Mouse (Mus musculus) liver, embryonic 16.5 days (tissue): ENCODE measurements around the gene Gnai3. TPM values are rescaled to one million over a fixed set of nuclear protein-coding genes. Genes with fewer than 3 reads are reported as not detected.
A peak's percentile ranks its signal among the peaks of the same experiment; 100 is the strongest.

ENCODE experiments used
- ATAC-seq: fragments of 200-750 bp; cut with Nextera tagmentation; 2 replicates; pipeline ENCODE4 v1.8.0; 2017; ENCODE audit warnings: low read depth, mild to moderate bottlenecking, moderate number of reproducible peaks, moderate library complexity
- H3K27ac ChIP-seq: fragments of 300-500 bp; sonication (generic); 2 replicates; pipeline ENCODE4 v1.5.1; 2014; ENCODE audit warnings: mild to moderate bottlenecking, low read length
- H3K27me3 ChIP-seq: fragments of 300-500 bp; sonication (generic); 2 replicates; pipeline ENCODE4 v1.6.1; 2014; ENCODE audit warnings: low read depth, low read length, mixed read lengths; ENCODE audit not compliant: control insufficient read depth, insufficient read depth
- H3K36me3 ChIP-seq: fragments of 300-500 bp; sonication (generic); 2 replicates; pipeline ENCODE4 v1.6.1; 2014; ENCODE audit warnings: mild to moderate bottlenecking; ENCODE audit not compliant: control insufficient read depth, insufficient read depth
- H3K4me1 ChIP-seq: fragments of 300-500 bp; sonication (generic); 2 replicates; pipeline ENCODE4 v1.6.1; 2014; ENCODE audit warnings: low read depth, low read length, mixed read lengths; ENCODE audit not compliant: control insufficient read depth
- H3K4me2 ChIP-seq: fragments of 300-500 bp; sonication (generic); 2 replicates; pipeline ENCODE4 v1.6.1; 2014; ENCODE audit warnings: low read depth, low read length, mixed read lengths
- H3K4me3 ChIP-seq: fragments of 300-500 bp; sonication (generic); 2 replicates; pipeline ENCODE4 v1.5.1; 2014; ENCODE audit warnings: low read depth, mild to moderate bottlenecking, low read length
- H3K9ac ChIP-seq: fragments of 300-500 bp; sonication (generic); 2 replicates; pipeline ENCODE4 v1.6.1; 2014; ENCODE audit warnings: low read depth, low read length
- H3K9me3 ChIP-seq: fragments of 300-500 bp; sonication (generic); replicated peaks from 2 replicates; pipeline ENCODE4 v1.6.1; 2016; ENCODE audit warnings: low read length; ENCODE audit not compliant: control insufficient read depth
- WGBS: fragments of 180-500 bp; shearing (Covaris S2); extraction: QIAGEN DNeasy Blood & Tissue Kit; methylation state at CpG from one replicate; pipeline ENCODE4 v1.1.7; 2014; ENCODE audit not compliant: insufficient replicate concordance; 5-methylcytosine and 5-hydroxymethylcytosine counted together
- polyA plus RNA-seq: library from polyadenylated mRNA; unstranded; fragments of >200 nt; fragmentation: Nextera tagmentation; extraction: Ambion mirVana; gene quantifications from 2 replicates; pipeline ENCODE4 v1.2.1, GENCODE M21; 2015

Gene Gnai3
- polyA plus RNA-seq, 1 experiment from 2014 or later, result 69.9 TPM

GRCm38 (mm10) chr3:108093306-108093705 lies 52.6 kb downstream of the Gnai3 start:
- peaks cover 69% of the 10 kb centered on the region for H3K4me1 ChIP-seq
- WGBS, result 57% methylated on average over 6 of the region's 6 CpGs
- H3K36me3 ChIP-seq, result no peaks in the 10 kb centered on the region
- H3K9ac ChIP-seq, result peak overlapping the region; percentile 18; the same call in 1 of the 2 replicates
- H3K4me2 ChIP-seq, result no peak overlapping the region
- ATAC-seq, result no peak
- no peaks in the 10 kb centered on the region for H3K9me3 ChIP-seq
- H3K27ac ChIP-seq, result peak overlapping the region; percentile 43
- H3K4me3 ChIP-seq, result no peak overlapping the region
- no peaks in the 10 kb centered on the region for H3K27me3 ChIP-seq

DNA sequence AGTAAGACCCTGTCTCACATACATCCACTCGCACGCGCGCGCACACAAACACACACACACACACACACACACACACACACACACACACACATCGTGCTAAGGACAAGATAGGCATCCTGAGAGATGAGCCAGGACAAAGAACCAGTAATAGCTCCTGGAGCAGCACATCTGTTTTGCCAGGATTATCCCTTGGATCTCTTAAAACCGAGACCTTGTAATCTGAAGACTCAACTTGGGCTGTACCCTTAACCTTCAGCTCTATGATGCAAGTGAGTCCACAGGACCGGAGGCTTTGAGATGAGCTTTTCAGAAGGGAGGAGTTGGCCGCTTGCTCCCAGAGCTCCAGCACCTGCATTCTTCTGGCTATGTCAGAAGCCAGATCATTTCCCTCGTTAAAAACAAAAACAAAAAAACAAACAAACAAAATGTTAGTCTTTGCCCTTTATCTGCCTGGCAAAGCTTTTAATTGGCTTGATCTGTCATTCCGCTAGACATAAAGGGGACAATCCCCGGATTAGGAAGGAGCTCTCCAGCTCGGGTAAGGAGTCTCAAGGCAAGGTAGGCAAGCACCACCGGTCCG lies 53.3 kb downstream of the Gnai3 start, which contains the start of gene Gnat2:
Gene Gnat2, plus strand, starts transcription at position 254 of the 580 bp plus-strand sequence.
- Histone ChIP-seq H3K9ac (peak within 1 kb of the TSS; percentile 18; the same call in 1 of the 2 replicates), H3K36me3 (no peaks in the 10 kb centered on the region), H3K27ac (peak within 1 kb of the TSS; percentile 43), H3K4me2 (no peak within 1 kb of the TSS), H3K9me3 (no peaks in the 10 kb centered on the region), H3K27me3 (no peaks in the 10 kb centered on the region), H3K4me3 (no peak within 1 kb of the TSS), H3K4me1 (peaks cover 64% of the 10 kb centered on the region)
- WGBS, result 79% methylated on average over 15 of the region's 15 CpGs
- no peak for ATAC-seq

DNA sequence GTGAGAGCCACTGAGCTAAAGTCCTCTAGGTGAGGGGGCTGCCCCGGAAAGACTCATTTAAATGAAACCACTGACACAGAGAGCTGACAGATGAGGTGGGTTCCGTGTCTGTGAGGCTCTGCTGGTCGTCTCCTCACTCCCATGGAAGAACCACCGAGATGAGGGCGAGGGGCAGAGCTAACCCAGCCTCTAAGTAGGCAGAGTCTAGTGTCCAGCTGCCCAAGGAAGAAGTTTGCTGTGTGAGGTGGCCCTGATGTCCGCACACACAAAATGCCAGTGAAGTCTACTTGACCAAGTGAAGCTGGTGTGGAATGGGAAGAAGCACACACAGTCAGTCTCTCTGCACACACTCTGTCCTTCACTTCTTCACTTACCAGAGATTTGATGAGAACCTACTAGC lies 53.9 kb downstream of the Gnai3 start:
- no peak for ATAC-seq
- no peaks in the 10 kb centered on the region for H3K36me3 ChIP-seq
- peak overlapping the region; percentile 15; the same call in 1 of the 2 replicates for H3K9ac ChIP-seq
- no peak overlapping the region for H3K27ac ChIP-seq
- H3K4me2 ChIP-seq, result no peak overlapping the region
- no peak overlapping the region for H3K4me3 ChIP-seq
- H3K27me3 ChIP-seq, result no peaks in the 10 kb centered on the region
- H3K9me3 ChIP-seq, result no peaks in the 10 kb centered on the region
- H3K4me1 ChIP-seq, result peaks cover 64% of the 10 kb centered on the region
- 62% methylated on average over 6 of the region's 6 CpGs for WGBS

DNA sequence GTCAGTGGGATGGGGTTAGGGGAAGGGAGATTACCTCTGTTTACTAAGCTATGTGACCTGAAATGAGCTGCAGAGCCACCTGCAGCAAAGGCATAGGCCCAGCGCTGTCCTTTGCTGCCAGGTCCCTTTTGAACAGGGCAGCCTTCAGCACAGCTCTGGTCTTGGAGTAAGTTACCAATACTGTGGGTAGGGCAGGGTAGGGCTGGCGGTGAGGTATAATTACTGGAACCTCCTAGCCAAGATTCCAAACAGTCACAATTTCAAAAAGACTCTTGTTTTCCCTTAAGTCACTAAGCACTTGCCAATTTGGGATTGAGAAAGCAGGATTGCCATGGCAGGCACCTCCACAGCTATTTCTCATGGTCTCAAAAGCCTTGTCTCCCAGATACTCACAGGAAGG lies 55.4 kb downstream of the Gnai3 start:
- no peak for ATAC-seq

GRCm38 (mm10) chr3:108089916-108090315 lies 56.0 kb downstream of the Gnai3 start:
- Histone ChIP-seq H3K27ac (no peak overlapping the region), H3K4me1 (peaks cover 57% of the 10 kb centered on the region), H3K9me3 (no peaks in the 10 kb centered on the region), H3K9ac (no peak overlapping the region), H3K4me3 (no peak overlapping the region), H3K36me3 (no peaks in the 10 kb centered on the region), H3K4me2 (no peak overlapping the region), H3K27me3 (no peaks in the 10 kb centered on the region)
- WGBS, result 55% methylated on average over 2 of the region's 2 CpGs
- no peak for ATAC-seq

More for the DNA sequence above, 55.4 kb downstream of the Gnai3 start:
- no peaks in the 10 kb centered on the region for H3K27me3 ChIP-seq
- H3K4me1 ChIP-seq, result peaks cover 64% of the 10 kb centered on the region
- no peaks in the 10 kb centered on the region for H3K36me3 ChIP-seq
- H3K9ac ChIP-seq, result no peak overlapping the region
- H3K4me2 ChIP-seq, result no peak overlapping the region
- 87% methylated on average over 2 of the region's 2 CpGs for WGBS
- H3K4me3 ChIP-seq, result no peak overlapping the region
- no peak overlapping the region; the same call in none of the 2 replicates for H3K27ac ChIP-seq
- no peaks in the 10 kb centered on the region for H3K9me3 ChIP-seq

- peak overlapping the region; percentile 23 for H3K27ac ChIP-seq
- no peak overlapping the region for H3K4me2 ChIP-seq
These were observed 57.0 kb downstream of the Gnai3 start for GRCm38 (mm10) chr3:108088842-108089380.

DNA sequence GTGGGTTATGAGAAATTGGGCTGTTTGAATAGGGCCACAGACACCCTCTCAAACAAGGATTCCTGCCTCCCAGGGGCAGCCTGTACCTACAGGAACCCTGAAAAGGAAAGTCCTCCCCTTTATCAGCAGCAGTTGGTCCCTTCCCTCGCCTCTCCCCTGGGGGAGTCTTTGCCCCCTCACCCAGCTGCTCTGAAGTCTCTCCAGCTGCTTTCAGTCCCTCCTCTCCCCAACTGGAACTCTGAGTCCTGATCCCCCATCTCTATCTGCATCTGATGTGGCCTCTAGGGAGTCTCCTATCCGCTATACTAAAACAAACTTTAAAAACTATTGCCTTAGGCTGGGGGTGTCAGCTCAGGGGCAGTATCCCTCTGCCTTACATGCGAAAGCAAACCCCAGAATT lies 58.6 kb downstream of the Gnai3 start:
- no peak for ATAC-seq
- Histone ChIP-seq H3K4me3 (peak overlapping the region; percentile 91), H3K4me1 (peaks cover 64% of the 10 kb centered on the region)

More at GRCm38 (mm10) chr3:108088842-108089380, 57.0 kb downstream of the Gnai3 start:
- no peak overlapping the region for H3K4me3 ChIP-seq
- no peaks in the 10 kb centered on the region for H3K36me3 ChIP-seq
- H3K4me1 ChIP-seq, result peaks cover 57% of the 10 kb centered on the region
- H3K9me3 ChIP-seq, result no peaks in the 10 kb centered on the region
- WGBS, result 64% methylated on average over 5 of the region's 5 CpGs
- no peaks in the 10 kb centered on the region for H3K27me3 ChIP-seq
- no peak for ATAC-seq
- H3K9ac ChIP-seq, result peak overlapping the region; percentile 23; the same call in 1 of the 2 replicates

DNA sequence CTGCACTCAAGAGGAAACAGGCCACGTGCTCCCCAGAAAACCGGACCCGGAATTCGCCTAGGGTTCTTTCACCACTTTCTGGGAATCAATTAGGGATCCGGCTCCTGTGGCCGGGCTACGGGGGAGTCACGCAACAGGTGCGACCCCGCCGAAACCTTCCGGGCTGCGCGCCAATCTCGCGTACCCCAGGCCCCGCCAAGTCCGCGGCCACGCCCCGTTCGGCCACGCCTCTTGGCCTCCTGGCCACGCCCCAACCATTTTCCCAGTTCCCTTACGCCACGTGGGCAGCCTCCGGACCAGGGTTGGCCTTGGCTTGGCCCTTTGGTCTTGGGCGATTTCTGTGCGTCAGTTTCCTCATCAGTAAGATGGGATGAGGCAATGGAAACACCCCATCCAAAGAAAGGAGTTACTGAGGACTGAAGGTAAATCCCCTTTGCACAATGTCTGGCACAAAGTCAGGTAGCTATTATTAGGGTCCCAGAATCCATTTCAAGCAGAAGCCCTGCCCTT lies 59.4 kb downstream of the Gnai3 start, which contains the start of gene Ampd2:
Gene Ampd2, minus strand, starts transcription at position 182 of the 510 bp plus-strand sequence.
- ATAC-seq, result peak; percentile 64
- Histone ChIP-seq H3K27me3 (no peaks in the 10 kb centered on the region), H3K9me3 (no peaks in the 10 kb centered on the region), H3K36me3 (no peaks in the 10 kb centered on the region; the same call in 1 of the 2 replicates), H3K4me1 (peaks cover 72% of the 10 kb centered on the region), H3K27ac (peak within 1 kb of the TSS; percentile 89), H3K4me3 (peak within 1 kb of the TSS; percentile 91), H3K4me2 (peak within 1 kb of the TSS; percentile 98), H3K9ac (peak within 1 kb of the TSS; percentile 91)
- under 1% methylated on average over 29 of the region's 29 CpGs for whole genome bisulfite sequencing

More for the DNA sequence above, 58.6 kb downstream of the Gnai3 start:
- peak overlapping the region; percentile 91 for H3K9ac ChIP-seq
- no peaks in the 10 kb centered on the region for H3K27me3 ChIP-seq
- H3K36me3 ChIP-seq, result no peaks in the 10 kb centered on the region
- WGBS, result 52% methylated on average over 3 of the region's 3 CpGs
- H3K4me2 ChIP-seq, result peak overlapping the region; percentile 98
- H3K9me3 ChIP-seq, result no peaks in the 10 kb centered on the region
- H3K27ac ChIP-seq, result peak overlapping the region; percentile 89
